In genomic region chr1:90743445-90743844, GRCm38 (mm10) we compare ENCODE assay signal across 10 mouse cellular contexts.
DNase-seq lines count a peak whose midpoint lies in the region; ATAC-seq and TF ChIP-seq lines count a peak whose summit lies in the region.
"Had no signal": no experiment of that assay in that cellular context is flagged by ENCODE, and none has a peak within 500 bp of the region (broad histone marks: within the 10 kb centered on the region; RNA-seq: fewer than 3 reads in every experiment).

No protein-coding gene starts in this region.

- peak overlapping the region; percentile 55 for H3K4me2 ChIP-seq in kidney, embryonic 15.5 days
- peak overlapping the region; percentile 46; the same call in 1 of the 2 replicates for H3K4me2 ChIP-seq in forebrain, embryonic 14.5 days (ENCODE audit: low read length)
- peak overlapping the region; percentile 57 for H3K4me2 ChIP-seq in limb, embryonic 12.5 days

- WGBS in kidney, embryonic 15.5 days, result 95% methylated on average over 1 of the region's 1 CpGs
- WGBS in forebrain, embryonic 14.5 days, result 85% methylated on average over 1 of the region's 1 CpGs
- WGBS in limb, embryonic 12.5 days, result 69% methylated on average over 1 of the region's 1 CpGs
- WGBS in olfactory bulb, adult 2 months, result 91% methylated on average over 1 of the region's 1 CpGs

- no peak for TF ChIP-seq POLR2A in olfactory bulb, adult 2 months (IDR thresholded peaks at IDR 0.05; ENCODE audit: insufficient read depth, low read depth, low read length)

- H3K4me1 ChIP-seq in kidney, embryonic 15.5 days, result peaks cover 27% of the 10 kb centered on the region
- peaks cover 6% of the 10 kb centered on the region; the same call in 1 of the 2 replicates for H3K4me1 ChIP-seq in forebrain, embryonic 14.5 days (ENCODE audit: control insufficient read depth, insufficient read depth, low read length)
- peaks cover 30% of the 10 kb centered on the region for H3K4me1 ChIP-seq in limb, embryonic 12.5 days (replicated peaks)
- H3K4me1 ChIP-seq in olfactory bulb, adult 2 months (ENCODE audit: control insufficient read depth, insufficient read depth, low read length), result peaks cover 8% of the 10 kb centered on the region

- no peak overlapping the region for H3K4me3 ChIP-seq in kidney, embryonic 15.5 days (replicated peaks)
- no peak overlapping the region for H3K4me3 ChIP-seq in forebrain, embryonic 14.5 days (ENCODE audit: low read depth, low read length)
- no peak overlapping the region for H3K4me3 ChIP-seq in limb, embryonic 12.5 days (replicated peaks)
- no peak overlapping the region for H3K4me3 ChIP-seq in olfactory bulb, adult 2 months (ENCODE audit: insufficient read depth, low read depth, low read length)
- H3K4me3 ChIP-seq: heart, adult 2 months had no signal

- no peaks in the 10 kb centered on the region for H3K36me3 ChIP-seq in kidney, embryonic 15.5 days
- H3K36me3 ChIP-seq in forebrain, embryonic 14.5 days (ENCODE audit: control insufficient read depth, insufficient read depth, low read length), result no peaks in the 10 kb centered on the region
- no peaks in the 10 kb centered on the region for H3K36me3 ChIP-seq in limb, embryonic 12.5 days

- no peak overlapping the region for H3K9ac ChIP-seq in kidney, embryonic 15.5 days
- H3K9ac ChIP-seq in forebrain, embryonic 14.5 days (ENCODE audit: low read length), result no peak overlapping the region
- H3K9ac ChIP-seq in limb, embryonic 12.5 days (replicated peaks), result no peak overlapping the region

- ATAC-seq in kidney, embryonic 15.5 days (replicated peaks; ENCODE audit: low FRiP score), result no peak
- ATAC-seq in forebrain, embryonic 14.5 days, result peak; percentile 32; the same call in 1 of the 2 replicates
- no peak for ATAC-seq in limb, embryonic 12.5 days (ENCODE audit: insufficient number of reproducible peaks, insufficient read depth, low FRiP score, low TSS enrichment, low read depth)

- TF ChIP-seq CTCF in olfactory bulb, adult 2 months (IDR thresholded peaks at IDR 0.05; ENCODE audit: insufficient read depth, low read depth, low read length), result no peak

- DNase-seq in kidney, postnatal 10 days, result no peak
- no peak for DNase-seq in forebrain, embryonic 14.5 days (ENCODE audit: low spot score)
- no peak for DNase-seq in embryo, embryonic 9.5 days (ENCODE audit: extremely low spot score)
- DNase-seq in gastrocnemius, postnatal 10 days, result no peak
- no peak for DNase-seq in left cerebral cortex, adult 8-10 months (ENCODE audit: low spot score in 2 of 2)
- DNase-seq: cerebellum, postnatal 36 days had no signal

- H3K27me3 ChIP-seq in kidney, embryonic 15.5 days, result no peaks in the 10 kb centered on the region
- H3K27me3 ChIP-seq in forebrain, embryonic 14.5 days (replicated peaks; ENCODE audit: control insufficient read depth, insufficient read depth, low read length), result no peaks in the 10 kb centered on the region
- H3K27me3 ChIP-seq in limb, embryonic 12.5 days, result 0 out of 2 replicates have a peak, but pooled peaks cover 5% of the 10 kb centered on the region

- no peaks in the 10 kb centered on the region for H3K9me3 ChIP-seq in kidney, embryonic 15.5 days (replicated peaks)
- no peaks in the 10 kb centered on the region for H3K9me3 ChIP-seq in forebrain, embryonic 14.5 days (replicated peaks; ENCODE audit: control insufficient read depth, low read length)
- H3K9me3 ChIP-seq in limb, embryonic 12.5 days, result no peaks in the 10 kb centered on the region

- H3K27ac ChIP-seq in kidney, embryonic 15.5 days, result peak overlapping the region; percentile 71
- peak overlapping the region; percentile 21; the same call in 1 of the 2 replicates for H3K27ac ChIP-seq in forebrain, embryonic 14.5 days (ENCODE audit: low read depth, low read length)
- peak overlapping the region; percentile 78; the same call in 1 of the 2 replicates for H3K27ac ChIP-seq in limb, embryonic 12.5 days
- H3K27ac ChIP-seq in olfactory bulb, adult 2 months (ENCODE audit: insufficient read depth, low read depth, low read length), result 0 out of 2 replicates have a peak overlapping the region, but pooled peaks have one; percentile 80
- H3K27ac ChIP-seq: heart, adult 2 months had no signal

Comparison
In these comparisons a context has a peak if more than half of its experiments do, and no peak if none do; other contexts are left out.
1. H3K27ac ChIP-seq: peak in every context shown above with its lines; median percentile 80 in olfactory bulb, adult 2 months; 78 in limb, embryonic 12.5 days; 71 in kidney, embryonic 15.5 days; 21 in forebrain, embryonic 14.5 days.